Mouse (Mus musculus): ENCODE measurements around the gene Zmynd19.

GRCm38 (mm10) chr2:24996471-24996870 lies 46.9 kb downstream of the Zmynd19 start:
- TF ChIP-seq CTCF (IDR thresholded peaks at IDR 0.05; ENCODE audit: low read depth) = no peak
- TF ChIP-seq EP300 (optimal IDR thresholded peaks at IDR 0.05) = no peak

Data from stomach, postnatal 0 days (tissue).